Mouse (Mus musculus) lung, embryonic 15.5 days (tissue): ENCODE data around the gene Lrmda. TPM values are rescaled to one million over a fixed set of nuclear protein-coding genes. Genes with fewer than 3 reads are reported as not detected.

Experiments
- ATAC-seq: fragments of 200-750 bp; cut with Nextera tagmentation; 2 replicates; pipeline ENCODE4 v1.8.0; 2017; ENCODE audit warnings: moderate number of reproducible peaks, borderline replicate concordance; ENCODE audit not compliant: low FRiP score, low TSS enrichment; ENCODE audit errors: extremely low read depth
- H3K27ac ChIP-seq: fragments of 300-500 bp; sonication (generic); 2 replicates; pipeline ENCODE4 v1.5.1; 2015; ENCODE audit warnings: moderate library complexity, mild to moderate bottlenecking, inconsistent platforms
- H3K27me3 ChIP-seq: fragments of 300-500 bp; sonication (generic); 2 replicates; pipeline ENCODE4 v1.6.1; 2015; ENCODE audit warnings: inconsistent platforms
- H3K36me3 ChIP-seq: fragments of 300-500 bp; sonication (generic); 2 replicates; pipeline ENCODE4 v1.6.1; 2015; ENCODE audit warnings: inconsistent platforms
- H3K4me1 ChIP-seq: fragments of 300-500 bp; sonication (generic); 2 replicates; pipeline ENCODE4 v1.6.1; 2015; ENCODE audit warnings: inconsistent platforms
- H3K4me2 ChIP-seq: fragments of 300-500 bp; sonication (generic); 2 replicates; pipeline ENCODE4 v1.6.1; 2015; ENCODE audit warnings: inconsistent platforms, mild to moderate bottlenecking, moderate library complexity
- H3K4me3 ChIP-seq: fragments of 300-500 bp; sonication (generic); 2 replicates; pipeline ENCODE4 v1.5.1; 2015; ENCODE audit warnings: mild to moderate bottlenecking, inconsistent platforms
- H3K9ac ChIP-seq: fragments of 300-500 bp; sonication (generic); 2 replicates; pipeline ENCODE4 v1.6.1; 2015; ENCODE audit warnings: inconsistent platforms
- H3K9me3 ChIP-seq: fragments of 300-500 bp; sonication (generic); 2 replicates; pipeline ENCODE4 v1.6.1; 2016; ENCODE audit warnings: inconsistent platforms
- WGBS: fragments of 180-500 bp; shearing (Covaris S2); methylation state at CpG from one replicate; pipeline ENCODE4 v1.1.7; 2015; 5-methylcytosine and 5-hydroxymethylcytosine counted together
- polyA plus RNA-seq: library from polyadenylated mRNA; unstranded; fragments of >200 nt; fragmentation: Nextera tagmentation; extraction: Ambion mirVana; gene quantifications from 2 replicates; pipeline ENCODE4 v1.2.1, GENCODE M21; 2015

Lrmda gene
- polyA plus RNA-seq, 1 experiment from 2014 or later: 0.39 TPM

DNA sequence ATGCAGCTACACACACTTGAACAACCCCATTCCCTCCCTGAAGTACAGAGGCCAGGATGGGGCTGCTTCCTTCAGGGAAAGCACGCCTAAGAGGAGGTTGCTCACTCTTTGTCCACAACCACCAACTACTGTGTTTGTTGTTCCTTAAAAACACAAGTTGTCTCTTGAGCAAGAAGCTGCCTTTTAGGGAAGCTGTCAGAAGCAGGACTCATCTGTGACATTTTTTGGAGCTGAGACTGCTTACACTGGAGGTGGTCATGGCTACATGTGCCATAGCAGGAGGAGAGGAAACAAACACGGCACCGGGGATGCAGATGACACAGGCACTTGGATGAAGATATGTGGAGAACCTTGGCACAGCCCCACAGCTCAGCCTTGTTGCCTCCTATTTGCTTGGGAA is 65.9 kb downstream of the Lrmda start:
- ATAC-seq: no peak
- peaks cover 14% of the 10 kb centered on the region for H3K4me1 ChIP-seq
- no peak overlapping the region for H3K4me3 ChIP-seq
- no peaks in the 10 kb centered on the region for H3K27me3 ChIP-seq
- 85% methylated on average over 3 of the region's 3 CpGs for WGBS
- H3K9me3 ChIP-seq: no peaks in the 10 kb centered on the region
- H3K36me3 ChIP-seq: no peaks in the 10 kb centered on the region; the same call in 1 of the 2 replicates
- H3K27ac ChIP-seq: no peak overlapping the region
- H3K9ac ChIP-seq: no peak overlapping the region
- no peak overlapping the region for H3K4me2 ChIP-seq

- Histone ChIP-seq H3K4me2 (no peak overlapping the region), H3K36me3 (no peaks in the 10 kb centered on the region; the same call in 1 of the 2 replicates), H3K9ac (no peak overlapping the region), H3K4me3 (no peak overlapping the region), H3K27me3 (no peaks in the 10 kb centered on the region), H3K27ac (no peak overlapping the region), H3K9me3 (no peaks in the 10 kb centered on the region), H3K4me1 (peaks cover 44% of the 10 kb centered on the region)
- WGBS: 82% methylated on average over 2 of the region's 2 CpGs
- no peak for ATAC-seq
Observed at GRCm38 (mm10) chr14:22088604-22089003, 69.1 kb downstream of the Lrmda start.

DNA sequence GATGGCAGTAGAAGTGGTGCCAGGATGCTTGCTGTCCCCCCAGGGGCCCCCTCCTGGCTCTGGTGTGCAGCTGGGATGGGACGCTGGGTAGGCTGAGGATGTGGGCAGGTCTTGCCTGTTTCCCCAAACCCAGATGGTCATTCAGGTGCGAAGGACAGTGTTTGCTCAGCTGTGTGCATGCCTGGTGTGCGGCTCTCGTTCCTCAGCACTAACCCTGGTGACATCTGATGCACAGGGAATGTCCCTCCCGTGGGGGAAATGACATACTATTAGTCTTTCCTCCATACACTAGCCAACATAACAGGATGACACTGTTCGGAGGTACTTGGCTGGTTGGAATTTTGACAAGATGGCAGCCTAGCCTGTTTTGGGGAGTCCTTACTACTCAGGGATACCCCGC is 69.8 kb downstream of the Lrmda start:
- 43% methylated on average over 7 of the region's 7 CpGs for WGBS
- H3K9ac ChIP-seq: no peak overlapping the region
- no peak overlapping the region for H3K4me3 ChIP-seq
- no peaks in the 10 kb centered on the region for H3K9me3 ChIP-seq
- H3K4me2 ChIP-seq: no peak overlapping the region; the same call in 1 of the 2 replicates
- no peaks in the 10 kb centered on the region for H3K27me3 ChIP-seq
- ATAC-seq: no peak
- peaks cover 45% of the 10 kb centered on the region for H3K4me1 ChIP-seq
- no peaks in the 10 kb centered on the region; the same call in 1 of the 2 replicates for H3K36me3 ChIP-seq
- 0 out of 2 replicates have a peak overlapping the region, but pooled peaks have one; percentile 2 for H3K27ac ChIP-seq

GRCm38 (mm10) chr14:22089866-22090470 is 70.5 kb downstream of the Lrmda start:
- no peak overlapping the region for H3K9ac ChIP-seq
- no peaks in the 10 kb centered on the region for H3K27me3 ChIP-seq
- no peak overlapping the region for H3K4me3 ChIP-seq
- peak overlapping the region; percentile 52 for H3K27ac ChIP-seq
- WGBS: 34% methylated on average over 8 of the region's 8 CpGs
- no peaks in the 10 kb centered on the region; the same call in 1 of the 2 replicates for H3K36me3 ChIP-seq
- no peak overlapping the region for H3K4me2 ChIP-seq
- no peaks in the 10 kb centered on the region for H3K9me3 ChIP-seq
- ATAC-seq: peak; percentile 30; the same call in 1 of the 2 replicates
- peaks cover 51% of the 10 kb centered on the region for H3K4me1 ChIP-seq

DNA sequence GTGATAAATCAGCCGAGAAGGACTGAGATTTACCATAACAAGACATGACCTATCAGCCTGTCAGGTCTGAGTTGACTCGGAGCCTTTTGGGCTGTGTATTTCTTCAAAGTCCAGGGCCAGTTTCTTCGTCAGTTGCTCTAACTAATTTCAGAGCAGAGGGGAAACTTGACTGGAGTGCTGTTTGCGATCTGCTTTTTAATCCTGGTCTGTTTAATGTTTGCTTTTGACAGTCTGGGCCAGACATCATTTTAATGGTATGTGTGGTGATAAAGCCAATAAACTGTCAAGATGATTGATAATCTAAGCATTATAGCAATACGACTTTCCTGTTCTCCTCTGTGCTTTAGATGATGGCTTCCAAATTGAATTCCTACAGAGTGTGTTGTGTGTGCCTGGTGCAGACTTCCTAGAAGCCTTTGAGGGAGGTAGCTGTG is 71.3 kb downstream of the Lrmda start:
- Histone ChIP-seq H3K4me2 (peak overlapping the region; percentile 8; the same call in 1 of the 2 replicates), H3K9ac (no peak overlapping the region), H3K9me3 (no peaks in the 10 kb centered on the region), H3K4me3 (no peak overlapping the region), H3K36me3 (no peaks in the 10 kb centered on the region; the same call in 1 of the 2 replicates), H3K27me3 (no peaks in the 10 kb centered on the region), H3K27ac (peak overlapping the region; percentile 52), H3K4me1 (peaks cover 59% of the 10 kb centered on the region)
- ATAC-seq: peak; percentile 46; the same call in 1 of the 2 replicates
- 12% methylated on average over 5 of the region's 5 CpGs for WGBS

DNA sequence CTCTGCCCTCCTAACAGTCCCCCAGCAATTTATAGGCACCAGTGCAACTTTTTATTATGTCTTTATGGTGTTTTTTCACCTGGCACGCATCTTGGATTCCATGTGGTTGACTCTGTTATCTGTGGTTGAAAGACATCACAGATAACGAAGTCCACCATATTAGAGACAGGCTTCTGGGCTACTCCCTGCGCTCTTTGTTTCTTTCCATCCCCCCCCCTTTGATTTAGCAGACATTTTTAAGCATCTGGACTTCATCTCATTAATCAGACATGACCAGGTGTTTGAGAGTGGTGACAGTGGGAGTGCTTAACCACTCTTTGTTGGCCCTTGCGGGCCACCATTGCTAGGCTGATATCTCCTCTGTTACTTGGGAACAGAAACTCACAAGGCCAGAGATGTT is 71.8 kb downstream of the Lrmda start:
- Histone ChIP-seq H3K9ac (no peak overlapping the region), H3K4me2 (no peak overlapping the region), H3K27ac (peak overlapping the region; percentile 5; the same call in 1 of the 2 replicates), H3K27me3 (no peaks in the 10 kb centered on the region), H3K36me3 (no peaks in the 10 kb centered on the region; the same call in 1 of the 2 replicates), H3K4me1 (peaks cover 62% of the 10 kb centered on the region), H3K4me3 (no peak overlapping the region), H3K9me3 (no peaks in the 10 kb centered on the region)
- WGBS: 60% methylated on average over 4 of the region's 4 CpGs
- no peak for ATAC-seq

- H3K9ac ChIP-seq: no peak overlapping the region
- H3K4me1 ChIP-seq: peaks cover 62% of the 10 kb centered on the region
- H3K4me3 ChIP-seq: no peak overlapping the region
- H3K27ac ChIP-seq: peak overlapping the region; percentile 15; the same call in 1 of the 2 replicates
- H3K27me3 ChIP-seq: no peaks in the 10 kb centered on the region
- peak; percentile 76 for ATAC-seq
- WGBS: 17% methylated on average over 8 of the region's 8 CpGs
- H3K36me3 ChIP-seq: no peaks in the 10 kb centered on the region; the same call in 1 of the 2 replicates
- no peaks in the 10 kb centered on the region for H3K9me3 ChIP-seq
- H3K4me2 ChIP-seq: peak overlapping the region; percentile 20; the same call in 1 of the 2 replicates
Observed at GRCm38 (mm10) chr14:22093124-22093523, 73.6 kb downstream of the Lrmda start.

GRCm38 (mm10) chr14:22101961-22102805 is 82.7 kb downstream of the Lrmda start:
- 81% methylated on average over 14 of the region's 14 CpGs for WGBS
- H3K4me2 ChIP-seq: no peak overlapping the region

GRCm38 (mm10) chr14:22105855-22106254 is 86.3 kb downstream of the Lrmda start:
- WGBS: 52% methylated on average over 4 of the region's 4 CpGs

More at GRCm38 (mm10) chr14:22101961-22102805, 82.7 kb downstream of the Lrmda start:
- no peak for ATAC-seq
- H3K4me3 ChIP-seq: no peak overlapping the region
- H3K9ac ChIP-seq: no peak overlapping the region
- no peaks in the 10 kb centered on the region for H3K9me3 ChIP-seq
- H3K27me3 ChIP-seq: no peaks in the 10 kb centered on the region
- no peaks in the 10 kb centered on the region for H3K36me3 ChIP-seq
- no peak overlapping the region for H3K27ac ChIP-seq
- no peaks in the 10 kb centered on the region for H3K4me1 ChIP-seq

DNA sequence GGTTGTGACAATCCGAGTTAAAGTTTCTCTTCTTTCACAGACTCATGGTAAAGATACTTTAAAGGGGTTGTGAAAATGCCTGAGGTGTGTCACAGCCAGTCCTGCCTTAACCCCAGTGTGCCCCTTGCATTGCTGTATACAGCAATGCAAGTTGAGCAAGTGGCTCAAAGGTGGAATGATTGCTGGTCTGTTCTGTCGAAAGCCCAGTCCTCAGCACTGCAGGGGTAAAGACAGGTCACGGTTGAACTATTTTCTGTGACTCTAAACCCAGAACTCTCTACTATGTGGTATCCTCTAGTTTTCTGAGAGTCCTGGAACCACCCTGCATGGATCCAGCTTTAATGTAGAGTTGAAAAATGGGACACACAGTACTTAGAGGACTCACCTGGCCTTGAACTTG is 87.3 kb downstream of the Lrmda start:
- Histone ChIP-seq H3K4me3 (no peak overlapping the region), H3K9me3 (no peaks in the 10 kb centered on the region), H3K9ac (no peak overlapping the region), H3K4me2 (no peak overlapping the region), H3K27ac (no peak overlapping the region), H3K27me3 (no peaks in the 10 kb centered on the region), H3K36me3 (no peaks in the 10 kb centered on the region), H3K4me1 (no peaks in the 10 kb centered on the region)
- ATAC-seq: no peak
- 82% methylated on average over 3 of the region's 3 CpGs for WGBS

More at GRCm38 (mm10) chr14:22105855-22106254, 86.3 kb downstream of the Lrmda start:
- Histone ChIP-seq H3K4me1 (no peaks in the 10 kb centered on the region), H3K9me3 (no peaks in the 10 kb centered on the region), H3K4me2 (no peak overlapping the region), H3K4me3 (no peak overlapping the region), H3K36me3 (no peaks in the 10 kb centered on the region), H3K27ac (no peak overlapping the region), H3K9ac (no peak overlapping the region), H3K27me3 (no peaks in the 10 kb centered on the region)
- ATAC-seq: no peak

DNA sequence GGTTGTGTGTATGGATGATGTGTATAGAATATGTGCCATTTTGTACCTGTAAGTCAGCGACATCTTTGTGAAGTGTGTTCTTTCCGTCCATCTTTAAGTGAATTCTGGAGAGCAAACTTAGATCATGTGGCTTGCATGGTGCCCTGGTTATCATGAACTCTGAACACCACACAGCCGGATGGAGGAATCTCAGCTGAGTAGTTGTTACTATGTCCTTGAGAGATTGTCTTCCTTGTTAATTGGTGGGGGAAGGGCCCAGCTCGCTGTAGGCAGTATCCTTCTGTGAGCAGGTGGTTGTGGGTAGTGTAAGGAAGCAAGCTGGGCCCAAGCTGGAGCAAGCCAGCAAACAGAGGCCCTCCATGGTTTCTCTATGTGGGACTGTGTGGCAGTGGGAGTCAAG is 89.9 kb downstream of the Lrmda start:
- no peak for ATAC-seq
- Histone ChIP-seq H3K4me3 (no peak overlapping the region), H3K4me1 (no peaks in the 10 kb centered on the region; the same call in 1 of the 2 replicates), H3K9ac (no peak overlapping the region), H3K27ac (no peak overlapping the region), H3K36me3 (no peaks in the 10 kb centered on the region), H3K9me3 (no peaks in the 10 kb centered on the region), H3K27me3 (no peaks in the 10 kb centered on the region), H3K4me2 (no peak overlapping the region)
- WGBS: 66% methylated on average over 4 of the region's 4 CpGs
